Comparison of ENCODE assay signal across 8 mouse cellular contexts in genomic region chr9:83805164-83805976, GRCm38 (mm10). TPM values are rescaled to one million over a fixed set of nuclear protein-coding genes. Genes with fewer than 3 reads are reported as not detected.
DNase-seq lines count a peak whose midpoint lies in the region; ATAC-seq and TF ChIP-seq lines count a peak whose summit lies in the region.

No protein-coding gene starts in this region.

- WGBS in forebrain, embryonic 15.5 days = under 1% methylated on average over 37 of the region's 37 CpGs
- under 1% methylated on average over 37 of the region's 37 CpGs for WGBS in midbrain, embryonic 16.5 days

- H3K4me3 ChIP-seq in testis, adult 2 months (ENCODE audit: control insufficient read depth, low read depth, low read length) = peak overlapping the region; percentile 83
- peak overlapping the region; percentile 94 for H3K4me3 ChIP-seq in forebrain, embryonic 15.5 days
- peak overlapping the region; percentile 70 for H3K4me3 ChIP-seq in midbrain, embryonic 16.5 days (ENCODE audit: low read depth, low read length)

- no peaks in the 10 kb centered on the region for H3K36me3 ChIP-seq in testis, adult 2 months (ENCODE audit: control insufficient read depth, insufficient read depth, low read length)
- no peaks in the 10 kb centered on the region for H3K36me3 ChIP-seq in forebrain, embryonic 15.5 days
- no peaks in the 10 kb centered on the region for H3K36me3 ChIP-seq in midbrain, embryonic 16.5 days (ENCODE audit: control insufficient read depth, insufficient read depth, low read length)

- no peaks in the 10 kb centered on the region for H3K27me3 ChIP-seq in testis, adult 2 months (ENCODE audit: control insufficient read depth, insufficient read depth, low read length)
- H3K27me3 ChIP-seq in forebrain, embryonic 15.5 days = no peaks in the 10 kb centered on the region
- no peaks in the 10 kb centered on the region for H3K27me3 ChIP-seq in midbrain, embryonic 16.5 days (ENCODE audit: control insufficient read depth, insufficient read depth, low read depth, low read length)

- ATAC-seq in cerebellum, adult (ENCODE audit: insufficient number of reproducible peaks, low FRiP score, low TSS enrichment) = peak; percentile 42
- ATAC-seq in forebrain, embryonic 15.5 days (replicated peaks) = peak; percentile 91
- ATAC-seq in midbrain, embryonic 16.5 days = peak; percentile 93

- no peak for TF ChIP-seq CTCF in testis, adult 2 months (IDR thresholded peaks at IDR 0.05; ENCODE audit: control insufficient read depth, insufficient read depth, insufficient replicate concordance, low read depth, low read length)

- no peaks in the 10 kb centered on the region for H3K9me3 ChIP-seq in forebrain, embryonic 15.5 days
- H3K9me3 ChIP-seq in midbrain, embryonic 16.5 days (replicated peaks; ENCODE audit: control insufficient read depth, low read length, poor library complexity, severe bottlenecking) = no peaks in the 10 kb centered on the region

- no peak overlapping the region for H3K27ac ChIP-seq in testis, adult 2 months (ENCODE audit: control insufficient read depth, insufficient read depth, low read depth, low read length)
- peak overlapping the region; percentile 94 for H3K27ac ChIP-seq in forebrain, embryonic 15.5 days (replicated peaks)
- H3K27ac ChIP-seq in midbrain, embryonic 16.5 days (ENCODE audit: low read length) = peak overlapping the region; percentile 93

- H3K4me2 ChIP-seq in forebrain, embryonic 15.5 days (replicated peaks) = peak overlapping the region; percentile 91
- peak overlapping the region; percentile 67 for H3K4me2 ChIP-seq in midbrain, embryonic 16.5 days (ENCODE audit: low read length)

- no peak for DNase-seq in cerebellum, adult 11-12 months
- DNase-seq in testis, postnatal 10 days (ENCODE audit: low spot score) = no peak
- DNase-seq in layer of hippocampus, postnatal 25 days (ENCODE audit: extremely low spot score in 1 of 2, low spot score in 1 of 2) = peak; percentile 24 to 27
- no peak for DNase-seq in urinary bladder, postnatal 14 days (ENCODE audit: low spot score)

- peak overlapping the region; percentile 86 for H3K9ac ChIP-seq in forebrain, embryonic 15.5 days (replicated peaks)
- peak overlapping the region; percentile 87 for H3K9ac ChIP-seq in midbrain, embryonic 16.5 days (ENCODE audit: low read depth, low read length)

- H3K4me1 ChIP-seq in testis, adult 2 months (ENCODE audit: control insufficient read depth, insufficient read depth, low read length) = peaks cover 12% of the 10 kb centered on the region
- H3K4me1 ChIP-seq in forebrain, embryonic 15.5 days = peaks cover 31% of the 10 kb centered on the region
- H3K4me1 ChIP-seq in midbrain, embryonic 16.5 days (ENCODE audit: control insufficient read depth, insufficient read depth, low read length) = peaks cover 30% of the 10 kb centered on the region

- no peak for TF ChIP-seq POLR2A in testis, adult 2 months (IDR thresholded peaks at IDR 0.05; ENCODE audit: control insufficient read depth, low read depth, low read length)

RNA-seq across cellular contexts. Expression of gene Elovl4, which starts 0.7 kb away (rescaled TPM):
- 0.42 TPM in 1 of 2 replicates, not detected in the other for polyA plus RNA-seq in testis, adult 2 months (2012; rRNA removed)
- polyA plus RNA-seq in forebrain, embryonic 15.5 days (2015; fragmentation: Nextera tagmentation; extraction: Ambion mirVana) = 66.1 and 72.0 TPM in 2 replicates
- total RNA-seq in layer of hippocampus, postnatal 25 days (2021) = 10 to 100 TPM; 66.2 to 78.2 TPM
- polyA plus RNA-seq in midbrain, embryonic 16.5 days (2015; fragmentation: Nextera tagmentation; extraction: Ambion mirVana) = 121 and 130 TPM in 2 replicates

RNA-seq across cellular contexts. Expression of gene Ttk, which starts 29.1 kb away (rescaled TPM):
- 10.3 and 11.4 TPM in 2 replicates for polyA plus RNA-seq in testis, adult 2 months (2012; rRNA removed)
- 17.3 TPM in 2 replicates for polyA plus RNA-seq in forebrain, embryonic 15.5 days (2015; fragmentation: Nextera tagmentation; extraction: Ambion mirVana)
- 1 to 10 TPM; 1.1 to 1.2 TPM for total RNA-seq in layer of hippocampus, postnatal 25 days (2021)
- polyA plus RNA-seq in midbrain, embryonic 16.5 days (2015; fragmentation: Nextera tagmentation; extraction: Ambion mirVana) = 3.2 and 4.0 TPM in 2 replicates

Comparison
In these comparisons a context has a peak if more than half of its experiments do, and no peak if none do; other contexts are left out.
1. ATAC-seq: peak in every context shown above with its lines; median percentile 93 in midbrain, embryonic 16.5 days; 91 in forebrain, embryonic 15.5 days; 42 in cerebellum, adult.
2. DNase-seq: peak in layer of hippocampus, postnatal 25 days (2 of 2); none in cerebellum, adult 11-12 months (single experiment), testis, postnatal 10 days (single experiment) and urinary bladder, postnatal 14 days (single experiment).
3. RNA of gene Elovl4, which starts 0.7 kb away (polyA plus RNA-seq): 121 to 130 TPM in midbrain, embryonic 16.5 days and 66.1 to 72.0 TPM in forebrain, embryonic 15.5 days; 0.42 TPM in testis, adult 2 months; every median in the first group is over 10 times any median in the second.
4. Peak in every context shown above with its lines, with median percentiles within 50 percentile points of each other: H3K4me3 ChIP-seq.